Mouse (Mus musculus): ENCODE results near the gene Cyren. TPM values are rescaled to one million over a fixed set of nuclear protein-coding genes. Genes with fewer than 3 reads are reported as not detected.

The Cyren gene
- polyA plus RNA-seq, 1 experiment from 2014 or later: 12.0 TPM

GRCm38 (mm10) chr6:34871929-34872328 lies 5.9 kb downstream of the Cyren start:
- peaks cover 4% of the 10 kb centered on the region; the same call in 1 of the 2 replicates for H3K36me3 ChIP-seq
- H3K4me2 ChIP-seq (replicated peaks): no peak overlapping the region
- peaks cover 15% of the 10 kb centered on the region for H3K4me1 ChIP-seq
- ATAC-seq (ENCODE audit: low FRiP score, low read depth): no peak
- H3K27me3 ChIP-seq (replicated peaks): no peaks in the 10 kb centered on the region
- no peak overlapping the region for H3K9ac ChIP-seq
- H3K27ac ChIP-seq: no peak overlapping the region
- WGBS: 89% methylated on average over 7 of the region's 7 CpGs
- no peaks in the 10 kb centered on the region for H3K9me3 ChIP-seq
- no peak overlapping the region for H3K4me3 ChIP-seq

- Histone ChIP-seq H3K36me3 (peaks cover 4% of the 10 kb centered on the region; the same call in 1 of the 2 replicates), H3K9ac (no peak overlapping the region), H3K4me2 (replicated peaks) (no peak overlapping the region), H3K4me1 (peaks cover 10% of the 10 kb centered on the region; the same call in 1 of the 2 replicates), H3K27me3 (replicated peaks) (no peaks in the 10 kb centered on the region), H3K4me3 (no peak overlapping the region), H3K27ac (no peak overlapping the region), H3K9me3 (no peaks in the 10 kb centered on the region)
- WGBS: 90% methylated on average over 5 of the region's 5 CpGs
- no peak for ATAC-seq (ENCODE audit: low FRiP score, low read depth)
These were observed 7.1 kb downstream of the Cyren start for GRCm38 (mm10) chr6:34870724-34871123.

GRCm38 (mm10) chr6:34870136-34870535 lies 7.7 kb downstream of the Cyren start:
- no peak overlapping the region for H3K27ac ChIP-seq
- no peak overlapping the region for H3K4me3 ChIP-seq
- WGBS: 92% methylated on average over 5 of the region's 5 CpGs
- ATAC-seq (ENCODE audit: low FRiP score, low read depth): no peak
- H3K36me3 ChIP-seq: peaks cover 4% of the 10 kb centered on the region; the same call in 1 of the 2 replicates
- no peak overlapping the region for H3K9ac ChIP-seq
- H3K9me3 ChIP-seq: no peaks in the 10 kb centered on the region
- no peak overlapping the region for H3K4me2 ChIP-seq (replicated peaks)
- H3K4me1 ChIP-seq: peaks cover 10% of the 10 kb centered on the region; the same call in 1 of the 2 replicates
- no peaks in the 10 kb centered on the region for H3K27me3 ChIP-seq (replicated peaks)

- Histone ChIP-seq H3K27ac (no peak overlapping the region), H3K4me3 (no peak overlapping the region), H3K4me1 (peaks cover 7% of the 10 kb centered on the region; the same call in 1 of the 2 replicates), H3K36me3 (peaks cover 4% of the 10 kb centered on the region; the same call in 1 of the 2 replicates), H3K4me2 (replicated peaks) (no peak overlapping the region), H3K9me3 (no peaks in the 10 kb centered on the region), H3K9ac (no peak overlapping the region), H3K27me3 (replicated peaks) (no peaks in the 10 kb centered on the region)
- 83% methylated on average over 13 of the region's 13 CpGs for WGBS
- ATAC-seq (ENCODE audit: low FRiP score, low read depth): no peak
These were observed 8.5 kb downstream of the Cyren start for GRCm38 (mm10) chr6:34869225-34869915.

GRCm38 (mm10) chr6:34868507-34869217 lies 9.2 kb downstream of the Cyren start:
- Histone ChIP-seq H3K9me3 (no peaks in the 10 kb centered on the region), H3K9ac (no peak overlapping the region), H3K4me3 (no peak overlapping the region), H3K36me3 (peaks cover under 1% of the 10 kb centered on the region; the same call in 1 of the 2 replicates), H3K27ac (no peak overlapping the region), H3K4me1 (peaks cover 5% of the 10 kb centered on the region; the same call in 1 of the 2 replicates), H3K4me2 (replicated peaks) (no peak overlapping the region), H3K27me3 (replicated peaks) (no peaks in the 10 kb centered on the region)
- no peak for ATAC-seq (ENCODE audit: low FRiP score, low read depth)
- WGBS: 80% methylated on average over 20 of the region's 20 CpGs

GRCm38 (mm10) chr6:34867995-34868350 lies 9.9 kb downstream of the Cyren start:
- 82% methylated on average over 10 of the region's 10 CpGs for WGBS

GRCm38 (mm10) chr6:34867301-34867994 lies 10.4 kb downstream of the Cyren start:
- Histone ChIP-seq H3K9me3 (no peaks in the 10 kb centered on the region), H3K4me2 (replicated peaks) (no peak overlapping the region), H3K27ac (no peak overlapping the region), H3K27me3 (replicated peaks) (no peaks in the 10 kb centered on the region), H3K4me3 (no peak overlapping the region), H3K4me1 (peaks cover 5% of the 10 kb centered on the region; the same call in 1 of the 2 replicates), H3K36me3 (no peaks in the 10 kb centered on the region), H3K9ac (no peak overlapping the region)
- ATAC-seq (ENCODE audit: low FRiP score, low read depth): no peak
- 73% methylated on average over 16 of the region's 16 CpGs for WGBS

More at GRCm38 (mm10) chr6:34867995-34868350, 9.9 kb downstream of the Cyren start:
- Histone ChIP-seq H3K27me3 (replicated peaks) (no peaks in the 10 kb centered on the region), H3K4me1 (peaks cover 5% of the 10 kb centered on the region; the same call in 1 of the 2 replicates), H3K4me3 (no peak overlapping the region), H3K4me2 (replicated peaks) (no peak overlapping the region), H3K27ac (no peak overlapping the region), H3K9ac (no peak overlapping the region), H3K36me3 (no peaks in the 10 kb centered on the region), H3K9me3 (no peaks in the 10 kb centered on the region)
- no peak for ATAC-seq (ENCODE audit: low FRiP score, low read depth)

- Histone ChIP-seq H3K27ac (no peak overlapping the region), H3K4me1 (peaks cover 5% of the 10 kb centered on the region; the same call in 1 of the 2 replicates), H3K9me3 (no peaks in the 10 kb centered on the region), H3K9ac (no peak overlapping the region), H3K4me2 (replicated peaks) (no peak overlapping the region), H3K4me3 (no peak overlapping the region), H3K27me3 (replicated peaks) (no peaks in the 10 kb centered on the region), H3K36me3 (no peaks in the 10 kb centered on the region)
- 33% methylated on average over 8 of the region's 8 CpGs for WGBS
- peak; percentile 29; the same call in 1 of the 2 replicates for ATAC-seq (ENCODE audit: low FRiP score, low read depth)
These were observed 11.1 kb downstream of the Cyren start for GRCm38 (mm10) chr6:34866786-34867185.

GRCm38 (mm10) chr6:34865711-34866593 lies 11.9 kb downstream of the Cyren start:
- ATAC-seq (ENCODE audit: low FRiP score, low read depth): no peak
- peaks cover 5% of the 10 kb centered on the region; the same call in 1 of the 2 replicates for H3K4me1 ChIP-seq
- no peak overlapping the region for H3K27ac ChIP-seq
- H3K36me3 ChIP-seq: no peaks in the 10 kb centered on the region
- H3K27me3 ChIP-seq (replicated peaks): no peaks in the 10 kb centered on the region
- H3K4me2 ChIP-seq (replicated peaks): no peak overlapping the region
- WGBS: 70% methylated on average over 7 of the region's 7 CpGs
- no peaks in the 10 kb centered on the region for H3K9me3 ChIP-seq
- no peak overlapping the region for H3K4me3 ChIP-seq
- no peak overlapping the region for H3K9ac ChIP-seq

GRCm38 (mm10) chr6:34865213-34865612 lies 12.6 kb downstream of the Cyren start:
- Histone ChIP-seq H3K4me3 (no peak overlapping the region), H3K4me1 (peaks cover 5% of the 10 kb centered on the region; the same call in 1 of the 2 replicates), H3K9me3 (no peaks in the 10 kb centered on the region), H3K4me2 (replicated peaks) (no peak overlapping the region), H3K36me3 (no peaks in the 10 kb centered on the region), H3K27ac (no peak overlapping the region), H3K27me3 (replicated peaks) (no peaks in the 10 kb centered on the region), H3K9ac (no peak overlapping the region)
- WGBS: 80% methylated on average over 5 of the region's 5 CpGs
- no peak for ATAC-seq (ENCODE audit: low FRiP score, low read depth)

- H3K9ac ChIP-seq: no peak overlapping the region
- H3K4me2 ChIP-seq (replicated peaks): no peak overlapping the region
- no peak overlapping the region for H3K27ac ChIP-seq
- no peaks in the 10 kb centered on the region for H3K27me3 ChIP-seq (replicated peaks)
- ATAC-seq (ENCODE audit: low FRiP score, low read depth): no peak
- no peaks in the 10 kb centered on the region for H3K36me3 ChIP-seq
- H3K4me1 ChIP-seq: peaks cover 5% of the 10 kb centered on the region; the same call in 1 of the 2 replicates
- 74% methylated on average over 9 of the region's 9 CpGs for WGBS
- H3K4me3 ChIP-seq: no peak overlapping the region
- H3K9me3 ChIP-seq: no peaks in the 10 kb centered on the region
These were observed 13.9 kb downstream of the Cyren start for GRCm38 (mm10) chr6:34863786-34864514.
